In genomic region chr5:125057555-125058266, GRCm38 (mm10) we compare ENCODE assay signal across 7 mouse cellular contexts. TPM values are rescaled to one million over a fixed set of nuclear protein-coding genes. Genes with fewer than 3 reads are reported as not detected.
DNase-seq lines count a peak whose midpoint lies in the region; ATAC-seq and TF ChIP-seq lines count a peak whose summit lies in the region.

No protein-coding gene starts in this region.

- H3K4me3 ChIP-seq in thymus, adult 2 months (ENCODE audit: control insufficient read depth, insufficient read depth, low read length) = peak overlapping the region; percentile 21
- peak overlapping the region; percentile 26 for H3K4me3 ChIP-seq in forebrain, embryonic 13.5 days
- peak overlapping the region; percentile 29 for H3K4me3 ChIP-seq in liver, embryonic 12.5 days

- no peak for TF ChIP-seq CTCF in thymus, adult 2 months (IDR thresholded peaks at IDR 0.05; ENCODE audit: borderline replicate concordance, control insufficient read depth, extremely low read depth, insufficient read depth, low read length, poor library complexity)

- peak overlapping the region; percentile 64 for H3K9ac ChIP-seq in forebrain, embryonic 13.5 days
- H3K9ac ChIP-seq in liver, embryonic 12.5 days = no peak overlapping the region; the same call in 1 of the 2 replicates

- peak; percentile 12; the same call in 1 of the 2 replicates for ATAC-seq in forebrain, embryonic 13.5 days
- no peak for ATAC-seq in liver, embryonic 12.5 days
- ATAC-seq in activated CD4-positive, CD25-positive, alpha-beta regulatory T cell, adult 4 months = no peak

- intact Hi-C loops in heart, postnatal 25 days (cut with DNase I) = loop anchor here (2.0 to 5.0 kb wide), 2 partner anchors 25 to 210 kb away; no protein-coding TSS in a partner anchor

- 3% methylated on average over 29 of the region's 29 CpGs for WGBS in thymus, adult 2 months
- 21% methylated on average over 29 of the region's 29 CpGs for WGBS in forebrain, embryonic 13.5 days
- WGBS in liver, embryonic 12.5 days (ENCODE audit: insufficient replicate concordance) = 20% methylated on average over 29 of the region's 29 CpGs

- H3K4me2 ChIP-seq in forebrain, embryonic 13.5 days = peak overlapping the region; percentile 58
- peak overlapping the region; percentile 56 for H3K4me2 ChIP-seq in liver, embryonic 12.5 days

- no peaks in the 10 kb centered on the region for H3K27me3 ChIP-seq in thymus, adult 2 months (ENCODE audit: control insufficient read depth, insufficient read depth, low read length)
- H3K27me3 ChIP-seq in forebrain, embryonic 13.5 days = no peaks in the 10 kb centered on the region
- peaks cover 46% of the 10 kb centered on the region for H3K27me3 ChIP-seq in liver, embryonic 12.5 days (replicated peaks)

- TF ChIP-seq POLR2A in thymus, adult 2 months (IDR thresholded peaks at IDR 0.05; ENCODE audit: control insufficient read depth, extremely low read depth, insufficient read depth, low read length, poor library complexity) = no peak

- H3K4me1 ChIP-seq in thymus, adult 2 months (replicated peaks; ENCODE audit: control insufficient read depth, insufficient read depth, low read length) = peaks cover 50% of the 10 kb centered on the region
- peaks cover 61% of the 10 kb centered on the region for H3K4me1 ChIP-seq in forebrain, embryonic 13.5 days
- peaks cover 75% of the 10 kb centered on the region for H3K4me1 ChIP-seq in liver, embryonic 12.5 days

- no peak overlapping the region for H3K27ac ChIP-seq in thymus, adult 2 months (ENCODE audit: control insufficient read depth, insufficient read depth, low read length)
- peak overlapping the region; percentile 59; the same call in 1 of the 2 replicates for H3K27ac ChIP-seq in forebrain, embryonic 13.5 days
- 0 out of 2 replicates have a peak overlapping the region, but pooled peaks have one; percentile 11 for H3K27ac ChIP-seq in liver, embryonic 12.5 days

- H3K9me3 ChIP-seq in forebrain, embryonic 13.5 days (replicated peaks) = no peaks in the 10 kb centered on the region
- no peaks in the 10 kb centered on the region for H3K9me3 ChIP-seq in liver, embryonic 12.5 days (replicated peaks)

- H3K36me3 ChIP-seq in thymus, adult 2 months (ENCODE audit: control insufficient read depth, insufficient read depth, low read length) = no peaks in the 10 kb centered on the region
- peaks cover 38% of the 10 kb centered on the region for H3K36me3 ChIP-seq in forebrain, embryonic 13.5 days (ENCODE audit: poor library complexity, severe bottlenecking)
- peaks cover 29% of the 10 kb centered on the region for H3K36me3 ChIP-seq in liver, embryonic 12.5 days

- DNase-seq in thymus, adult 2 months = peak; percentile 23
- no peak for DNase-seq in thymus, adult 18-20 months
- DNase-seq in heart, postnatal 25 days (ENCODE audit: low spot score) = peak; percentile 59
- DNase-seq in neural tube, embryonic 10.5 days (ENCODE audit: extremely low spot score, low spot score) = peak; percentile 56

RNA-seq across cellular contexts. Expression of gene Rflna, which starts 54.7 kb away (rescaled TPM):
- 3.4 and 4.5 TPM in 2 replicates for polyA plus RNA-seq in thymus, adult 2 months (2012; rRNA removed)
- 2.7 and 3.5 TPM in 2 replicates for polyA plus RNA-seq in forebrain, embryonic 13.5 days (2015; fragmentation: Nextera tagmentation; extraction: Ambion mirVana)
- total RNA-seq in heart, postnatal 25 days (2021) = under 1 TPM; 0.26 to 0.31 TPM
- 0.45 and 0.69 TPM in 2 replicates for polyA plus RNA-seq in liver, embryonic 12.5 days (2016; fragmentation: Nextera tagmentation; extraction: Ambion mirVana)
- polyA plus RNA-seq in activated CD4-positive, CD25-positive, alpha-beta regulatory T cell, adult 4 months (2017; shearing (Covaris generic)) = under 1 TPM in 1 of 2 experiments, not detected in 1; 0.61 TPM

Comparison
In these comparisons a context has a peak if more than half of its experiments do, and no peak if none do; other contexts are left out.
1. DNase-seq: peak in thymus, adult 2 months (single experiment), heart, postnatal 25 days (single experiment) and neural tube, embryonic 10.5 days (single experiment); none in thymus, adult 18-20 months (0 of 2).
2. Peak in every context shown above with its lines, with median percentiles within 50 percentile points of each other: H3K4me3 ChIP-seq.